Mouse (Mus musculus) erythroblast, adult 5-6 weeks (primary cell): ENCODE measurements around the gene Hsf5. TPM values are rescaled to one million over a fixed set of nuclear protein-coding genes. Genes with fewer than 3 reads are reported as not detected.
A peak's percentile ranks its signal among the peaks of the same experiment; 100 is the strongest.

ENCODE experiments used
- ATAC-seq: replicated peaks from 2 replicates; pipeline ENCODE4 v1.8.0; 2016; ENCODE audit warnings: moderate number of reproducible peaks, mild to moderate bottlenecking, moderate TSS enrichment, inconsistent platforms; ENCODE audit not compliant: poor library complexity, low FRiP score, severe bottlenecking
- total RNA-seq, 2 experiments: library from RNA; stranded (forward) in 1 of 2; stranded (reverse) in 1 of 2; fragments of 150-400 nt in 1 of 2; fragments of 200-764, 138-1000 nt in 1 of 2; gene quantifications; 2 replicates each; pipeline versions ENCODE4 v1.2.3 to v1.2.4; 2015 to 2017; ENCODE audit warnings: low replicate concordance in 2 of 2

Hsf5 gene
- total RNA-seq, 2 experiments from 2014 or later: 0.38 TPM; not detected in 1

DNA sequence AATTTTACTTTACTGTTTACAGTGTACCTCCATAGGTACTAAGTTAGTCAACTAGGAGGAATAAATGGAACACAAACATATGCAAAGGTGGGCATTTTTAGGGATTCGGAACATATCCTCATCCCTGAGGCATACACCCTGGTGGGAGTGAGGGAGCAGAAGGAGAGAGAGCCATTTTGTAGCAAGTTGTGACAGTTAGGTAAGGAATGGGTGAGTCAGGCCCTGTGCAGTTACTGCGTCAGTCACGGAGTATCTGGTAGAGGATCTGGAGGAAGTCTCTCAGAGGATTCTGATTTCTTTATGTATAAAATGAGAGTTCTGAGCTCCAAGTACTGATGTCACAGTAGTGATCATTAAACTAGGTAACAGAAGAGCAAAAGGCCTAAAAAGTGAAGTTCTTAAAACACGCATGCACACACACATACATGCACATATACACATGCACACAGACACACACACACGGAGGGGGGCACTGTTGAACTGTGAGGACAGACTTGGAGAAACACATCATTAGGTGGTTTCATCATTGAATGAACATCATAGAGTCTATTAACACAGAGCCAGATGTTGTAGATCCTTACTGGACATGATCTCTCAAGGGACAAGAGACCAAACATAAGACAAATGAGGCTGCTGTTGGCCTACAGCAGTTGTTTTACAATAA is 29.6 kb upstream of the Hsf5 start:
- no peak for ATAC-seq

DNA sequence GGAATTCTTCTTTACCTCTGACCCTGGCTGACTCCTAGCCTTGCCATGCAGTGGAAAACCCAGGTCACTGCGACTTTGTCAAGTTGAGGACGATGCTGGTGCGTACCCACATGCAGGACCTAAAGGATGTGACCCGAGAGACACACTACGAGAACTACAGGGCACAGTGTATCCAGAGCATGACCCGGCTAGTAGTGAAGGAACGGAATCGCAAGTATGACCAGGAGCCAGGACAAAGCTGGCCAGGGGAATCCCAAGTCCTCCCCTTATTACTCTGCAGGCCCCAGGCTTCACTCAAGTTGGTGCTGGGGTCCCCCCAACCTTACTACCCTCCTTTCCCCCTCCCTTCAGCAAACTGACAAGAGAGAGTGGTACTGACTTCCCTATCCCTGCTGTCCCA is 27.4 kb upstream of the Hsf5 start:
- no peak for ATAC-seq

DNA sequence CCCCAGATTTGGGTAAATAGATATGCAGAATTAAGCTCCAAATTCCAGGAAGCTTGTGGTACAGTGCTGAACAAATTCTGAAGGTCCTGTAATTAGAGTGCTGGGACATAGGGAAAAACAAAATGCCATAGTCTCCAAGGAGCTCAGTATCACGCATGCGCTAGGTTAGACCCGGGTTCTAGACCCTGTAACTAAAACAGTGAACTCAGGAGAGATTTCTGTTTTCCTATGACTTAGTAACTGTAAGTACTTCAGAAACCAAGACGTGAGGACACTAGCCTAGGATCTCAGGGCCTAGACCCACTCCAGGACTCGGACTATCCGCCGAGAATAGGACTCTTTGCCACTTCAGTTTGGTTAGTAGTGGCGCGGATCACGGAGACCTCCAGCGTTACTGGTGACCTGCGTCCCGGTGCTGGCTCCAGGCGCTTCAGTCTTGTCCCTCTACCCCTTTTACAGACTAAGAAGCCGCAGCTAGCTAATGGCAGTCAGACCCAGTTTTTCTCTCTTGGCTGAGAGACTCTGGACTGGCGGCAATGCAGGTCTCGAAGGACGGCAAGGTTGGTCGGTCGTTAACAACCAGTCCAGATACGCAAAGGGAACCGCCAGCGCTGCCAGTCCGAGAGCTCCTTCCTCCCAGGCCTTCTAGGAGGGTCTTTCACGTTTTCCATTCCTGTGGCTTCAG is 26.0 kb upstream of the Hsf5 start:
- ATAC-seq: peak; percentile 16; the same call in 1 of the 2 replicates

DNA sequence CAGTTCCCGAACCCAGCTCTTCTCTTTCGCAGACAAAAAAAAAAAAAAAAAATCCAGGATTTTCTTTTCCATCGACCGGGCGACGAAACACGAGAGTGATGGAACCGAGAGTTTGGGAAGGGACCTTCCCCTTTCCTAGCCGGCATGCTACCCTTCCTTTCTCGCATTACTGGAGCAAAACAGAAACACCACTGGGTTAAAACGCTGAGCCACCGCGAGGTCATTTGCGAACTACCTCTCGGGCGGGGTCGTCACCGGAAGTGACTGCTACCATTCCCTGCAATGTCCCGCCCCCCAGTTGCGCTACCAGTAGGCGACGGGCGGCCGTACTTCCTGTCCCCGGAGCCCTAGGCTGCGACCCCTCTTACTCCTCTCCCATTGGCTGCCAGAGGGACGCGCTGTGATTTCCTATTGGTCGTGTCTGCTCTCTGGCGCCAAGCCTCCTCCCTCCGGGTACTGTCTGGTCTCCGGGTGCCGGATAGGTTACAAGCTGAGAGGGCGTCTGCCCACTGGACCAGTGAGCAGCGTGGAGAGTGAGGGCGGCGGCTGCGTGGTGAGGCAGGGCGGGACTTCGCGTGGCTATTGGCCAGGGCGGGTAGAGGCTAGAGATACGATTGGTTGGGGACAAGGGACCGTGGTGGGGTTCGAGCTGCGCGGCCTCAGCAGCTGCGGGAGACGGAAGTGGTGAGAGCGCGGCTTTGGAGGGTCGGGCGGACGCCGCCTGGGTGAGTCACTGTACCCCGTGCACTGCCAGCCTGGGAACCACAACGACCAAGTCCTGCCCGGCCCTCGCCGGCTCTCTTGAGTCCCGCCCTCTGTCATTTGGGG is 25.2 kb upstream of the Hsf5 start, which contains the start of gene Mtmr4:
Gene Mtmr4, plus strand, starts transcription at position 637 of the 828 bp plus-strand sequence.
- ATAC-seq: peak; percentile 87

DNA sequence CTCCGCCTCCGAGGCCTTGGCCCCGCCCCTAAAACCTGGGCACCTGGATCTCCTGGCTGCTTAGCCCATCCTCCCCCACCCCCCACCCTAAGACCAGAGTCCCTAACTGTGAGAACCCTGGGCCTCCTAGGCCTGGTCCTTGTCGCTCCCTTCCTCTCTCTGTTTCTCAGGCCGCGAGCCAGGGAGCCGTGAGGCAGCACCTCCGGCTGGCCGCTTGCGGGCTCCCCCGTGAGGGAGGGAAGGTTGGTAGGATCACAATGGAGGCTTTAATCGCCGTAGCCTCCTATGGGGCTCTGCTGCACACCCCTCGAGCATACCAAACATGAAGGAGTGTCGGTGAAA is 24.6 kb upstream of the Hsf5 start:
- peak; percentile 41 for ATAC-seq

DNA sequence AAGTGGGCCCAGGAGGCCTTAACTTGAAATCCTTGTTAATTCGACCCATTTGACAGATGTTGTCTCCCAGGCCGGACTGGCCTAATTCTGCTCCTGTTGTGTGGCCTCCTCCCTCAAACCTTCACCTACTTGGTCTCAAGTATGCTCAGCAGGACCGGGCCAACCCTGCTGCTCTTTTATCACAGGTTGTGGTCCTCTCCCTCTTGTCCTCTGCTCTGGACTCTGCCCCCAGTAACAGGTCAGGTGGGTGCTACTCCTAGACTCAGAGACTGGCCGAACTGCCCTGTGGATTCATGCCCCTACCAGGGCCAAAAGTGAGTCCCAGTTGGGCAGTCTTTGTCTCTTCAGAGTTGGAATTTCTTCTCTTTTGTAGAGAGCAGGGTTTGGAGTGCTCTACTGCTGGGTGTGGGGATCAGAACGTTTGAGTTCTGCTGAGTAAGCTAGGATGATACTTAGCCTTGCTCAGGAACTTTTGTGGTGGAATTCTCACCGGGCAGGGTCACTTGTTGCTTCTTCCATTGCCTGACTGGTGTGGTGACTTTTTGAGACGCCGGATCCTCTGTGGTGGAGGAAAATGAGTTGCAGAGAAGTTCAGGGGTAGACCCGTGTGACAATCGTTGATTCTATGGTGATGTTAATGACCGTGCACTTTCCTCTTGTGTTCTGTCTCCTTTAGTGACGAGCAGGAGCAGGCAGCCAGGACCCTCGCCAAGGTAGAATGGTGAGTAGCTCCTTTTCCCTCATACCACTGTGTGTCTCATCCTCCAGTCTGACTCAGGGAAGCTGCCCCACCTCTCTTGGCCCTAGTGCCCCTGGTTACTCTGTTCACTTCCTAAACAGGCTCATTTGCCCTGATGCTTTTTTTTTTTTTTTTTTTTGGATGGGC is 24.0 kb upstream of the Hsf5 start:
- ATAC-seq: no peak

DNA sequence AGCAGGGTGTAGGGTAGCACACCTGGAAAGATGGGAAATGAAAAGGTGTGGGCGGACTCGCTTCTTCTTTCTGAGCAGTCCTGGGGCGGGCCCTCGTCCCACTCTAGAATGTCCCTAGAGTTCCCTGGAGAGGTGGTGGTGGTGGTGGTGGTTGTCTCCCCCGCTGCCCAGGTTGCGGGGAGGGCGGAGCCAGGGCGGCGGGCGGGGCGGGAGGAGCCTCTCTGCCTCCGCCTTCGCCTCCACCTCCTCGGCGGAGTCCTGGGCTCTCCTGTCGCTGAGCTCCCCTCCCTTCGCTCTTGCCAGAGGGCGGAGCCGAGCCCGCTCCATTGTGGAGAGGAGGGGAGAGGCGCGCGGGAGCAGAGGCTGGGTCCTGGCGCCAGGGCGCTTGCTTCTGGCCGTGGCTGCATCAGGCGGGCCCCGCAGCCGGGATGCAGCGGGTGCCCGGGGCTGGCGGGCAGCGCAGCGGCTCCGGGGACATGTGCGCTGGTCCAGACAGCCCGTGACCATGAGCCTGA is 21.6 kb upstream of the Hsf5 start:
- peak; percentile 51 for ATAC-seq

DNA sequence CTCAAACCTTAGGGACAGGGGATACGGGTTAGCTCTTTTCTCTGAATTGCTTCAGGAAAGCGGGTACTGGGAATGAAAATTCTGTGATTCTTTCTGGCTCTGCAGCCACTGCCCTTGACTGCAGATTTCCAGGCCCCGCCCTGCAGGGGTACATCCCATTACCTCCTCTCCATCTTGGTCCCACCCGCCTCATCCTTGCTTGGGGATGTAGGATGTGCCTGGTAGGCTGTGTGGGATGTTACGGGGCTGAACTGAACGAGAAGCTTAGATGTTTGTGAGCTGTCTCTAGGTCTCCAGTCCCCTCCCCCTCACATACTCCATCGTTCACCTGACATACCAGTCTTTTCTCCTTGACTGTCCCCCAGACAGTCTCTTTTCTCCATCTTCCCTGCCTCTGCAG is 21.0 kb upstream of the Hsf5 start:
- no peak for ATAC-seq

DNA sequence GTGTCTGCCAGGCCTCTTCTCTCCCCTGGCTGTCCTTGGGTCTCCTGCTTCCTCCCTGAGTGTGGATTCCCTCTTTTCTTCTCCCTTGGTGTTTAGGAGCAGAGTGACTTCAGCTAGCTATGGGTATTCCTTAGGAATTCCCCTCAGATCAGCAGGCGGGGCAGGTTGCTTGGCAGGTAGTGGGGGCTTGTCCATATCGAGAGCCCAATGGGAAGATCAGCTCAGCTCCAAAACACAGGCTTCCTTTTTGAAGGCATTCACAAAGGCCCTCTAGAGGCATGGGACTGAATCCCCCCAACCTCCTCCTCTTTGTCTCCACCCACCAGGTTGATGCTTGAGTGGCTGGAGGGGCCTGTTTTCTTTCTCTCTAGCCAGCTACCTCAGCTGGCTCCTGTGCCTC is 20.5 kb upstream of the Hsf5 start:
- ATAC-seq: no peak

DNA sequence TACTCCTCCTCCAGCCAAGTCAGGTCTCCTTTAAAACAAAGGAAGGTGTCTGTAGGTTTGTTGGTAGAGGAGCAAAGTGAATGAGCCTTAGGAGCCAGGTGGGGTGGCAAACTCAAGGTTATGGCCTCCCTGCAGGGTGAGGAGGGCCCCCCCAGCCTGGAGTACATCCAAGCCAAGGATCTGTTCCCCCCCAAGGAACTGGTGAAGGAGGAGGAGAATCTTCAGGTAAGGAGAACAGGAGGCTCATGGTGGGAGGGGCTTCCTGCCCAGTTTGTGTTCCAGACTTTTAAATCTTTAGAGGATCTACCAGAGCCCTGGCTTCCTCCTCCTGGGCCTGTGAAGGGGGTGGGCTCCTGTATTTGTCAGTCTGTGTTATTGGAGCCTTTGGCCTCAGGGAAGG is 19.9 kb upstream of the Hsf5 start:
- ATAC-seq: no peak

DNA sequence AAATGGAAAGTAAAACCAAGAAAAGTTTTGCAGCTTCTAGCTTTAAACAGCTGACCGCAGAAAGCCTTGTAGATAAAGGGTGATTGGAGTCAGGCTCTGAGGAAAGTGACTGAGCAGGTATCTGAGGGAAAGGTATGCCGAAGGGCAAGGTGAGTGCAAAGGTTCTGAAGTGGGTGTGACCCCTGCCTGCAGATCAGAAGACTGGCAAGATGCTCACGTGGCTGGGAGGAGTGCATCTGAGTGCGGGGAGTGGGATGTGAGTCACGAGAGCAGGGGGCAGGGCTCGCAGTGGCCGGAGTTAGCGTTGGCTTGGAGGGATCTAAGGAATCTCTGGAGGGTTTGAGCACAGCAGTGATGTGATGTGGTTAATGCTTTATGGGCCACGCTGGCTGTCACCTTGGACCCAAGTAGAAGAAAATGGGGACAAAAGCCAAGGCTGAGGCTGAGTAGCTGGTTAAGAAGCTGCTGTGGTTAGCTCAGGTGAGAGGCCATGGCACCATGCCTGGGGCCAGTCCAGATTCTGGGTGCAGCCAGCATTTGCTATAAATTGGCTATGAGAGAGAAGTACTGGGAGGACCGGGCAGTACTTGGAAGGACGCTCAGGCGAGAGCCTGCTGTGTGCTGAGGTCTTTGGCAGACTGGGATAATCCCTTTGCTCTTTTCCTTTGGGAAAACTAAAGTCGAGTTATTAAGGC is 17.4 kb upstream of the Hsf5 start:
- no peak for ATAC-seq

DNA sequence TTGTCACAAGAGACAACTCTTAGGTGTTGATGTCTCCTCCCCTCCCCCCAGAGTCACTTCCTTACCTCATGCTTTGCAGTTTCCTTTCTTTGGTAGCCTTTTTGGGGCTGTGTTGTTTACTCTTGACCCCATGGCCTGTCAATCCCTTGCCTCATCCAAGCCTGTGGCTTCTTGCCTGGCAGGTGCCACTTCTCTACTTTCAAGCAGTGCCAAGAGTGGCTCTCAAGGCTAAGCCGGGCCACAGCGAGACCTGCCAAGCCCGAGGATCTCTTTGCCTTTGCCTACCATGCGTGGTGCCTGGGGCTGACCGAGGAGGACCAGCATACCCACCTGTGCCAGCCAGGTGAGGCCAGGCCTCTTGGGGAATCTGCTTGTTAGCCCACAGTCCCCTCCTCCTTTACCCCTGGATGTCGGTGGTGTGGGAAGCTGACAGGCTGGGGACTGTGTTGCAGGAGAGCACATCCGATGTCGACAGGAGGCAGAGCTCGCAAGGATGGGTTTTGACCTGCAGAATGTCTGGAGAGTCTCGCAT is 16.6 kb upstream of the Hsf5 start:
- ATAC-seq: no peak

DNA sequence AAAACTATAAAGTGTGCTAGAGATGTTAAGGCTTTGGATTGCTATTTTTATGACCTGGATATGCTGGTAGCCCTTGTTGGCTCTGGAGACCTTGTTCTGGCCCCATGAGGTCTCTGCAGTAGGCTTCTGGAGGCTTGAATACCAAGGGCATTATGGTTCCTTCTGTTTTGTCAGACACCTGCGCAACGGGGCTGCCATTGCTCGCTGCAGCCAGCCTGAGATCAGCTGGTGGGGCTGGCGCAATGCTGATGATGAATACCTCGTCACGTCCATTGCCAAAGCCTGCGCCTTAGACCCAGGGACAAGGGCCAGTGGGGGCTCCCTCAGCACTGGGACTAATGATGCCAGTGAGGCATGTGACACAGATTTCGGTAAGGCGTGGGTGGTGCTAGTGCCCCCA is 14.7 kb upstream of the Hsf5 start:
- ATAC-seq: no peak

DNA sequence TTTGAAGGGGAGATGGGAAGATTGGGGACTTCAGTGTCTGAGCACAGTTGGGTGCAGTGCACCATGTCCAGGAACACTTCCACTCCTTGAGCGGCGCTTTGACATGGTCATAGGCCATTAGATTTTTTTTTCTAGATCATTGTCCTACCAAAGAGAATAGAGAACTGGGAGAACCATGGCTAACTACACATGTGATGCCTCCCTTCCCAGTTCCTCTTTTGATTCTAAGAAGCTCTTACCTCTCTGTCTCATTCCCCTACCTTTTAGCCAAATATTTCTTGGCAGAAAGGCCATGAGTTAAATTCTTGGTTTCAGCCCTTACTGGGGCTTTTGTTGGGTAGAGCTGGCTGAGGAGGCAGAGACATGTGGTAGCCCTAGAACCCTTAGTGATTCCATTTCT is 13.4 kb upstream of the Hsf5 start:
- no peak for ATAC-seq

DNA sequence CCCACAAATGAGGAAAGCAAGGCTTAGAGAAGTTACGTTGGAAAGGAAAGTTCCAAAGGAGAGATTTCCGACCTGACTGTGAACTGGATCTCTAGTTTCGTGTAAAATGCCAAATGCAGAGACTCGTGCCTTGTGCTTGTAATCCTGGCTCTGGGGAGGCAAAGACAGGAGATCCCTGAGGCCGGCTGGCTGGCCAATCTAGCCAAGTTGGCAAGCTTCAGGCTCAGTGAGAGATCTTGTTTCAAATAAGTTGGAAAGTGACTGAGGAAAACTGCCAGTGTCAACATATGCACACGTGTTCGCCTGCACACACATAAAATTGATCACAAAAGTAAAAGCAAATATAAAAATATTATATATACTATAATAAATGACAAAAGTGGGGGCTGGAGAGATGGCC is 7.7 kb upstream of the Hsf5 start:
- ATAC-seq: no peak

DNA sequence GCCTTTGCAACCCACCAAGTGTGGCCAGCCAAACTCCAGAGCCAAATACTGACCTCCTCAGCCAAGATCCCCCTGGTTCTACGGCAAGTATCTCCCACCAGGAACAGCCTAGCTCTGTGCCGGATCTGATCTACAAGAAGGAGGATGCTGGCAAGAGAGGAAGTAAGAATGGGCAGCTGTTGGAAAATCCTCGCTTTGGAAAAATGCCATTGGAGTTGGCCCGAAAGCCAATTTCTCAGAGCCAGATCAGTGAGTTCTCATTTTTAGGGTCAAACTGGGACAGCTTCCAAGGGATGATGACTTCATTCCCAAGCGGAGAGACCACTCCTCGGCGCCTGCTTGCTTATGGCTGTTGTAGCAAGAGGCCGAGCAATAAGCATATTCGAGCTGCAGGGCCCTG is 5.4 kb upstream of the Hsf5 start:
- ATAC-seq: no peak

DNA sequence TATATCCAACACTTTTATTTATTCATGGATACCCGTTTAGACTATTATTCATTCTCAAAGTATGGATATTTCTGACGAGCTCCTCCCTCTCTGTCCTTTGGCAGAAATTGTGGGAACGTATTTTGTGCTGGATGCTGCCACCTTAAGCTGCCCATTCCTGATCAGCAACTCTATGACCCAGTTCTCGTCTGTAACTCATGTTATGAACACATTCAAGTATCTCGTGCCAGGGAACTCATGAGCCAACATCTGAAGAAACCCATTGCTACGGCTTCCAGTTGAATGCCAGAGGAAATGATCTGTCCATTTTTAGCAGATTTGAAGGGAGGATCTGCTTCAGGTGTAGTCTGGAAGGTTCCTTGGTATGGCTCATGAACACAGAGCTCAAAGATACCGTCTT is 3.0 kb upstream of the Hsf5 start:
- no peak for ATAC-seq

DNA sequence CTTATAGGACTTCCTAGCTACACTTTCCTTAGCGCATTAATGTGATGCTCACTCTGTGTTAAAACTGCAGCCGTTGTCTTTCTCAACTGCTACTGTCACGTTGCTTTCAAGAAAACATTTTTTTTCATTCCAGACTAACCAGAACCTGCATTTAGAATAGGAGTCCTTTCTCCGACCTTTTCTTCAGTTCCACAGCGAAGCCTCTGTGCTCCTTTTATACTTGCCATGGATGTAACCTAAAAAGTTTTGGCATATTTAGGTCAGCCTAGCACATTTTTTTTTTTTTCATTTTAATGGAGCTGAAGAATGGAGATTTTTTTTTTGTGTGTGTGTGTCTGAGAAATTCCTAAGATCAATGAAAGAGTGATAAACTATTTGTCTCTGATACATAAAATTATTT is 1.4 kb upstream of the Hsf5 start:
- ATAC-seq: no peak

DNA sequence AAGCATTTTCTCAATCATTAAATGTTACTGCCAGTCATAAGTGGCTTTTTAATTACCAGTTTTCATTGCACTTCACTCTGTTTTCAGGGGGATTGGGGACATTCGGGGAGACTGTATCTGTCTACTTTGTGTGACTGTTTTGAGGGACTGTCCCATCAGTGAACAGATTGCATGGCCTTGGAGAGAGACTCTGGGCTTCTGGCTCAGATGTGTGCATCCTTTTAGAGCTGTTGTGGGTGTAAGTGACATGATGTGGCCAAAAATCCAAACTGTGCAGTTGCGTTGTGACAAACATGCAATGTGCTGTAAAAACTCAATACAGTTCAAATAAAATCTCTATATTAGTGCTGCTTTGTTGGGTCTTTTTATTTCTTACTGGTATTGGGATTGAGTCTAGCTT is 1.0 kb upstream of the Hsf5 start:
- no peak for ATAC-seq
